Mouse (Mus musculus) T-helper 1 cell (primary cell): ENCODE results near the gene Eif3d.

Experiments used
- in situ Hi-C: fragments of 300-600 bp; cut with MboI, MseI; formaldehyde crosslinking; loops from one replicate; pipeline ENCODE4 v1.15.1; 2025; ENCODE audit warnings: high pct_unique_total_duplicates

The Eif3d gene

DNA sequence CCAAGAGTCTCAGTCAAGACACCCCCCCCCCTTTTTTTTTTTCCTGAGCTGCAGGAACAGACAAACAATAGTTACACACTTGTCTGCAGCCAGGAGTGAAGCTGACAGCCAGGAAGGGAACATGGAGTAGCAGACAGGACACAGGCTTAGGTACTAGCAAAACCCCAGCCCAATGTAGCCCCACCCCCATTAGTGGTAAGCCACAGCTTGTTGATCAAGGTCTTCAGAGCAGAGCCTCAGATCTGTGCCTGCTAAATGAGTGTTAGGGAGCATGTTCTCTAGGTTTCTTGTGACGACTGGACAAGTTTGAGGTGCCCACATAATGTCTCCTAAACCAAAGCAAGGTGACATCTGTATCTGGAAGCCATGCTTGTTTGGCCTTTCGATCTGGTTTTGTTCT, 16.3 kb downstream of the Eif3d start:
- in situ Hi-C loops: no loop called here

DNA sequence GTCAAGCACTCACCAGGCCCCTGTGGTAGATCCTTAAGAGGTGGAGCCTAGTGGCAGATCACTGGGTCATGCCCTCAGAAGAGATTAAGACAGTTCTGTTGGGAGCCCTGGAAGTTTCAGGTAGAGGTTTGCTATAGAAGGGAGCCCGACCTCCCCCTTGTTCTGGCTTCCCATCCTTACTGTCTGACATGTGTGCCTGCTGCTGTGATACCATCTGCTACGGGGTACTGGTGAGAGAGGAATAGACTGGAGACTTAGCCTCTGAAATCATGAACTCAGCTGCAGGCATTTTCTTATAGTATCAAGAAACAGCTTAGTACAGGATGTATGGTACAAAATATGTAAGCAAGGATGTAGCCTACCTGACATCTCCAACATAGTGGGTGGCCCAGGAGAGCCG, 17.7 kb downstream of the Eif3d start:
- in situ Hi-C loops: no loop called here

DNA sequence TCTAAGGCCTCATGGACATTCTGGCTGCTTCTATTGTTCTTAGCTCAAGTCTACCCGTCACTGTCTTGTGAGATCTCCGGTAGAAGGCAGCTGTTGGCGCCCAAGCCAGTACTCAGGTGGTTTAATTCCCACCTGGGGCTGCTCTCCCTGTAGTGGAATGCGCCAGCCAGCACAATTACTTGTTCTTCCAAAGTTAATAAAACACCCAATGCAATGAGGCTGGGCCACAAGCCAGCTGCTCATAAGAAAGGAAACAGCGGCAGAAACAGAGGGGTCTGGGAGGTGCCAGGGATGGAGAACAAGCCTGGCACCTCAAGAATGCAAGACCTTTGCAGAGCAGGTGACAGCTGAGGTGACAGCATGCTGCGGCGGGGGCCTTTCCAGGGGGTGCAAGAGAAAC, 21.6 kb downstream of the Eif3d start:
- in situ Hi-C loops: no loop called here

DNA sequence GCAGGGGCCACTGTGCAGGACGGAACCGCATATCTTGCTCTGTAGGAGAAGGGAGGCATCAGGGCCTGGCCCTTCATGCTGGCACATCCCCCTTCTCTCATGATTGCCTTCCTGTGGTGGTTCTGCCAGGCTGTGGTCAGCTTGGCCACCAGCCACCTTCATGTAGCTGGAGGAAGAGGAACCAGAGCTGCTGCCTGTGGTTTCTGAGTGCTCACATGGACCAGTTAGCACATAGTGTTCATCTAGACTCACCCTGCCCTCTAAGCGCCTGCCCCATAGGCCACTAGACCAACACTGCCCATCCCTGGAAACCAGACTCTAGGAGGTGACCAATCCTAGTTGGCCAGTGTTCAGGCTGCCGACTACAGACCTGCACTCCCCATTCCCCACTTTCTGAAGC, 24.9 kb downstream of the Eif3d start:
- in situ Hi-C loops: no loop called here

DNA sequence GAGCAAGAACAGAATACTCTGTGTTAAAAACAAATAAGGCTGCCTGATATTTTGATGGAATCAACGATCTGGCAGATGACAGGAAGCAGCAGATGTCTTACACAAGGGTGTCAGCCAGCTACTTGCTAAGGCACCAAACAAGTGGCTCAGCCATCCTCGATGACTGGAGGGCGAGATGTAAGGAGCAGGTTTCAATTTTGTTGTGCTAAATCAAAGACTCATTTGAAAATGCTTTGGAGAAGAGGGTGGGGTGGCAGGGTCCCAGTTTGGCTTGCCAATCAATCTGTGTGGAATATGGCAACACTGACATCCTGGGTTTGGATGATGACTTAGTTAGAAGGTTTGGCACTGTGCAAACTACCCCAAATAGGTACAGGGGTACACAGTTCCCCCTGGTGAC, 29.1 kb downstream of the Eif3d start:
- in situ Hi-C loops: loop anchor here (5.0 kb wide), 1 partner anchor 1254 kb away; no protein-coding TSS in a partner anchor

DNA sequence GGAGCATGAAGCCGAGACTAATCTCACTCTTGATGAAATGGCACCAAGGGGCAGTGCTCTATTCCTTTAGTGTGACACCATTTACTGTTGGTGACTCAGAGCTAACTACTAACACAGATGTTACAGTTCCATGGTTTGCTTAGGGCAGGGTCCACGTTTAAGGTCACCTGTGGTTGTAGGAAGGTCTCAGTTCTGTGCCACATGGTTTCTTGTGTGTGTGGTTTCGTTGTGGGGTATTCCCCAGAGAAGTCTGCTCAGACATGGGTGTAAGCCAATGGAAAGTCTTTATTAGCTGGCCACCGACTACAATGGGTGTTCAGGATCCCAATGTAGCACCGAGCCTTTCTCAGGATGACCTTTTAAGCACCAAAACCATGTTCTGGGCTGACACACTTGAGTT, 32.1 kb downstream of the Eif3d start:
- in situ Hi-C loops: loop anchor here (10.0 kb wide), 1 partner anchor 1756 kb away; the partner anchor contains the start of gene Gtpbp1

DNA sequence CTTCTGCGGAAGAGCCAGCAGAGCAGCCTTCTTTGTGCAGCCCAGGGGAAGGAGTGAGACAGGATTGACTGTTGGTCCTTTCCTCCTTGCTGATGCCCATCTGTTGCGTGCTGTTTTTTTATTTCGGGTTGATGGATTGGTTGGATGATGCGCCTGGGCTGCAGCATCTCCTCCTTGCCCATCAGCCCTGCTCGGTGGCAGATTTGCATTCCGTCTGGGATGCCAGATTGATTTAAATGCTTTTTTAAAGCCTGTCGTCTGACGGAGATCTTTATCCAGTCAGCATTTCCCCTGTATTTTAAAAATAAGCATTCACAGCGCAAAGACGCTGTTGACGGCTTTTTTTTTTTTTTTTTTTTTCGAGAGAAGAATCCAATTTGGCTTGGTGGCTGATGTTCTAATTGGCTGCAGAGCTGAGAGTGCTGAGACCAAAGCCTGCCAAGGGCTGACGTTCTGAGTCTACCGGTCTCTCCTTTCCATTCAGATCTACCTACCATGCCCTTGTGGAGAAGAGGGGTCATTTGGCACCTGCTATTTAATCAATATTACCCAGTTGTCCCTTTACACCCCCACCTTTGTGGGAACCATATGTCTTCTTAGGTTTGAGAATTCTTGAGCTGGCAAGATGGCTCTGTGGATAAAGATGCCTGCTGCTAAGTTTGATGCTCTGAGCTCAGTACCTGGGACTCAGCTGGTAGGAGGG, 34.8 kb downstream of the Eif3d start:
- in situ Hi-C loops: loop anchor here (10.0 kb wide), 1 partner anchor 1759 kb away; the partner anchor contains the start of gene Gtpbp1

DNA sequence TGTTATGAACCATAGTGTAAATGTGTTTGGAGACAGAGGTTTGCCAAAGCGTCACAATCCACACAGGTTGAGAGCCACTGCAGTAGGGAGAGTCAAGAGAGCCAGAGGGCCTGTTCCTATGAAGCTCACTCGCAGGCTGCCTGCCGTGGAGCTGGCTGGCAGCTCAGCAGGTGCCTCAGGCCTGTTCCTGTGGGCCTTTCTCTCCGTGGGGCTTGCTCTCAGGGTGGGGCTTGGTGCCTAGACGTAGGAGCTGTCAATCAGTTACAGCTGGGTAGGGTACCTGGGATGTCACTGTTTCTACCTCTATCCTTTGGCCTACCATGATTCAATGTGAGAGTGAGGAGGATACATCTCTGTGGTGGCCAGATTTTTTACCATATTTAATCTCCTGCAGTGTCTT, 35.6 kb downstream of the Eif3d start:
- in situ Hi-C loops: loop anchor here (5.0 to 10.0 kb wide), 2 partner anchors 32 to 1760 kb away; partner anchors contain the start of gene Gtpbp1

DNA sequence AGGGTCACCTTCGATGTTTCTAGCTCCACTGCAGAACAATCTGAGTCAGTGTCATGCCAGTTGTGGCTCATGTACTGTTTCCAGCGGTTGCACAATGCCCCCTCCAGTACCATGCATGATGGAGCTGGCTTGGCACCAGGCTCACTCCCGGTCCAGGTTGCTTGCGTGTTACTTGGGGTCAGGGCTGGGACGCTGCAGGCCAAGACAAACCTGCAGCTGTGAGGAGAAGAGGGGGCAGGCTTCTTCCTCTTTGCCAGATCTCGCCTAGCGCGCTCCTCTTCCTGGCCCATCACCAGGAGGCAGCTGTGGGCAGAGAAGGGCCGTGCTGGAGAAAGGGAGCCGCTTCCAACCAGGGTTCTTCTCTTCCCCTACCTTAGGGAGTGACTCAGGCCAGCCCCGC, 36.3 kb downstream of the Eif3d start:
- in situ Hi-C loops: loop anchor here (5.0 to 10.0 kb wide), 2 partner anchors 33 to 1760 kb away; partner anchors contain the start of gene Gtpbp1

DNA sequence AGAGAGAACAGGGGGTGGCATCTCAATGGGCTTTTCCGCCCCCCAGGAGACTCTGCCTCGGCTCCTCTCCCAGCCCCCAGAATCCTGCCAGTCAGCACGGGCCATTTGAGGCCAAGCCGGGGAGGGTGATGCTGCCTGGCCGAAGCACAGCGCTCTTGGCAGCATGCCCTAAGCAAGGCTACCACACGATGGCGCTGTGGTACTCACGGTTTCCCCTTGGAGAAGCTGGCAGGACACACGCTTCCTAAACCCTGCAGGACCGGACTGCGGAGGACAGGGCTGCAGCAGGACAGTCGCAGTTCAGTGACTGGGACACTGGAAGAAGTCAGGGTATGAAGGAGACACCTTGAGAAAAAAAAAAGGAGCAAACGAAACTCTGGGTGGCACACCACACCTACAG, 36.8 kb downstream of the Eif3d start:
- in situ Hi-C loops: loop anchor here (5.0 to 10.0 kb wide), 2 partner anchors 34 to 1761 kb away; partner anchors contain the start of gene Gtpbp1

DNA sequence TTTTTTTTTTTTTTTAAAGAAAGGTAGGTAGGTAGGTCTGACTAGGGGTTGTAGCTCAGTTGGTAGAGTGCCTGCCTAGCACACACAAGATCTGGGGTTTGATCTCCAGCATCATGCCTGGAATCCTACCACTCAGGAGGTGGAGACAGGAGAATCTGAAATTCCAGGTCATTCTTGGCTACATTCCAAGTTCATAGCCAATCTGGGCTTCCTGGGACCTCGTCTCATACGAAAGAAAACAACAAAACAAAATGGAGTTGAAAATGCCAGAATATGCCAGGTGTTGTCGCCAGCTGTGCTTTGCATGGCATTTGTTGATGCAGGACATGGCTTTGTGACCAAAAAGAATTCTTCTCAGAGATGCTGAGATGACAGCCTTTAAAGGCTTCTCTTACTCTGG, 37.4 kb downstream of the Eif3d start:
- in situ Hi-C loops: loop anchor here (5.0 to 10.0 kb wide), 2 partner anchors 34 to 1762 kb away; partner anchors contain the start of gene Gtpbp1

DNA sequence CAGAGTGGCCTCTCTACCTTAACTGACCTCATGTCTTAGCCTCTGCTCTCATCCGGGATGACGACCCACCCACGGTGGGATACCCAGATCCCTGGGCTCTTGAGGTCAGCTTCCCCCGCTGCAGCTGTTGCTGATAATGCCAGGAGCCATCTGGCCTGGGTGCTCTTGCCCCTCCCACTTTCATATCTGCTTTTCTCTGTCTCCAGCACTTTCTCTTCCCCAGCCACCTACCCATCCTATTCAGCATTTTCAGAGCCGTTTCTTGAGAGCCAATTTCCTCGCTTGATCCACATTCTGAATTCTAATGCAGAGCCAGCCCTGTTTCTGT, 39.0 kb downstream of the Eif3d start:
- in situ Hi-C loops: loop anchor here (5.0 to 10.0 kb wide), 2 partner anchors 36 to 1763 kb away; partner anchors contain the start of gene Gtpbp1

DNA sequence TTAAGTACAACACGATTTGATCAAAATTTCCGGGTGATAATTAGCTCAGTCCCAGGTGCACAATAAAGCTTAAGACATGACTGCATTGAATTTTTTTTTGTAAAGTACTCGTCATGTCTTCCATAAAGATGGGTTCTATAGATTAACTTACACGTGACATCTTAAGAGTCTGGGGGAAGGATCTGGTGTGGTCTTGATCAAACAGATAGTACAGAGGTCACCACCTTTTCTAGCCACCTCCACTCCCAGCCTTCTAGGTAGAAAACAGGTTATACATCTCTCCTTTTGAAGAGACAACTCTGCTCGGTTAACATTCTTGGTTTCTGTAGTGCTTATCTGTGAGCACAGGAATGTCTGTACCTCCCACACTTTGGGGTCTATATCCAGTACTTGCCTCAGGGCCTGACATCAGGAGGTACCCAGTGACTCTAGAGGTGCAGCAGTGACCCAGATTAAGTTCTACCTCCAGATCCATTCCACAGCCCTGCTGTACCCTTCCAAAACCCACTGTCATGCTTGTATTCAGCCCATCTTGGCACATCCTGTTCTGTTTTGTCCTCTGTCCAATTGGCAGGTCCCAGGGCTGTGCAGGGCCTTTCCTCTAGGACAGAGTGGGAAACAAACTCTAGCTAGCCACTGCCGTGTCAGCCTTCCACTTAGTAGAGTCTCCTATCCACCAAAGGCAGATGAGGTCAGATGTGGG, 39.5 kb downstream of the Eif3d start:
- in situ Hi-C loops: loop anchor here (5.0 to 10.0 kb wide), 2 partner anchors 36 to 1764 kb away; partner anchors contain the start of gene Gtpbp1

DNA sequence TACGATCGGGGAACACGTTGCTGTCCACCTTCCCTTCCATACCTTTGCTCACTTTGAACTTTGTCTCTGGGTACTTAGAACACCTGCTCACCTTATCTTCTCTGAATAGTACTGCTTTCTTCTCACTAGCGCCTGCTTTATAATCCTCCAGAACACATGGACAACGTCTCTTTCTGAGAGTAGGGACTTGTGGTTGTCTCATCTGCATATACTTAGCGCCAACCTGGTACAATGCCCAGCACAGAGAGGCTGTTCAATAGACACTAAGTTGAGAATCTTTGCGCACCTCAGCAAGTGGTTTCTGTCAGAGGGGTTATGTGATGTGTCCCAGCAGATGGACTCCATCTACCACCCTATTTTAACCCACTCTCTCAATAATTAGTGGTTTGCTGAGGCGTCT, 40.8 kb downstream of the Eif3d start:
- in situ Hi-C loops: loop anchor here (5.0 to 10.0 kb wide), 2 partner anchors 37 to 1765 kb away; partner anchors contain the start of gene Gtpbp1

DNA sequence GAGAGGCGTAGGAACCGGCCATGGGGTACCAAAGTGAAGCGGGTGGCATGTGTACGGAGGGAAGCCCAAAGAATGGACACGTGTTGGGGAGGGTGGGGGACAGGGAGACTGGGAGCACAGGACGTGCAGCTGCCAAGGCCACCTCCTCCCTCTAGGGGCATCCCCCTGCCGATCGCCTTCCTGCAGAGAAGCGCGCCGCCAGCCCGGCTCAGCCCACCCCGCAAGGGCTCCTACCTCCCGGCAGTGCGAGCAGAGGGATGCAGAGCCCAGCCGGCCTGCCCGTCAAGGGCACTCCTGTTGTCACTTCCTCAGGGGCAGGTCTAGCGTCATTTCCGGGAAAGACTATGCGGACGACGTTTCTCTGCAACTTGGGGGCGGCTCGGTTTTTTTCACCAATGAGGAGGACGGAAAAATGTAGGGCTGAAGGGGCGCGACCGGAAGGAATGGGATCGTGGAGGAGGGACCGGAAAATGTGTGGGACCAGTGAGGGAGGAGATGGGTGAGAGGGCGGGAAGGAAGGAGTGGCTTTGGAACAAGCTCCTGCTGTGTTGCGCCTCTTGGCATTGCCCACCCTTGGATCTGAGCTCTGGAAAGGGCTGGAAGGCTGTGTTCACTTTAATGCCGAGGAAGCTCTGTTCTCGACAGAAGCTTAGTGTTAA, 41.8 kb downstream of the Eif3d start, which contains the start of gene Txn2:
Gene Txn2 (minus strand): TSS at position 334 of the 659 bp plus-strand sequence.
- in situ Hi-C loops: no loop called here

DNA sequence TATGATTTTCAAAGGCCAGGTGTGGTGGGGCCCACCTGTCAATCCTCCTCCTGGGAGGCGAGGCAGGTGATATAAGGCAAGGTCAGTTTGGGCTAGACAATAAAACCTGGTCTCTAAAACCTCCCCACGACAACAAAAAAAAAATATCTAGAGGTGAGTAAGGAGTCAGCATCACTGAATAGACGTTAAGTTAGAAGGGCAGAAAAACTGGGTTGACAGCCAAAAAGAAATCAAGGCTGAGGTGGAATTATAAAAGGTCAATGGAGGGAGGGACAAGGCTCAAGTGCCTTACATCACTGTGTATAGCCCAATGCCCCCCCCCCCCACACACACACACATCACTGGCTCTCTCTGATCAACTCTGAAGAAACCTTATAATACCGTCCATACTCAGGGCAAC, 42.5 kb downstream of the Eif3d start:
- in situ Hi-C loops: no loop called here

DNA sequence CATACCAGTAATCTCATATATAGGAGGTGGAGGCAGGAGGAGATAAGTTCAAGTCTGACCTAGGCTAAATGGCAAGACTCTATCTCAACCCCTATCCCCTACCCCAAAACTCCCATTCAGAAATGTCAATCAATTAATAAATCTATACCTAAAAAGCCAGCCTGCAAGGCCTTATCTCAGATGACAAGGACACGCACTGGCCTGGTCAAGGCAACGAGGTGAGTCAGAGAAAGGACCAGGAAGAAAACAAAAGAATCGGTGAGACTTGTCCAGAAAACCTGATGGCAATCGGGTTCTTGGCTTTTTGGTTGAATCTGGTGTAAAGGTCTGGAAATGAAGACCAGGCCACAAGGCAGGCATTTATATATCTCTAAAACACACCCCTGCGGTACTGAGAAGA, 43.7 kb downstream of the Eif3d start:
- in situ Hi-C loops: no loop called here

DNA sequence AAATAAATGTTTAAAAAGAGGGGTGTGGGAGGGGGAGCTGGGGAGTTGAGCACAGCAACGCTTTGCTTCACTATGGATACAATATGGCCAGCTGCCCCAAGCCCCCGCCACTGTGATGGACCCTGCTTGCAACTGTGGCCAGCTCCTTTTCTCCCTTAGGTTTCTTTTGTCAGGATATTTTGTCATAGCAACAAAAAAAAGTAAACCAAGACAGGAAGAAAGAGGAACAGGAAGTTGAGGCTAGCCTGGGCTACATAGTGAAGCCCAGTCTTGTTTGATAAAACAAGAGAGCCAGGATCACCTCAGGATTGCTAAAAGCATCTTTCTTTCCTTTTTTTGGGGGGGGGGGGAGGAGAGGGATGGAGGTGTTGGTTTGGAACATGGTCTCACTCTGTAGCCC, 45.4 kb downstream of the Eif3d start:
- in situ Hi-C loops: no loop called here

DNA sequence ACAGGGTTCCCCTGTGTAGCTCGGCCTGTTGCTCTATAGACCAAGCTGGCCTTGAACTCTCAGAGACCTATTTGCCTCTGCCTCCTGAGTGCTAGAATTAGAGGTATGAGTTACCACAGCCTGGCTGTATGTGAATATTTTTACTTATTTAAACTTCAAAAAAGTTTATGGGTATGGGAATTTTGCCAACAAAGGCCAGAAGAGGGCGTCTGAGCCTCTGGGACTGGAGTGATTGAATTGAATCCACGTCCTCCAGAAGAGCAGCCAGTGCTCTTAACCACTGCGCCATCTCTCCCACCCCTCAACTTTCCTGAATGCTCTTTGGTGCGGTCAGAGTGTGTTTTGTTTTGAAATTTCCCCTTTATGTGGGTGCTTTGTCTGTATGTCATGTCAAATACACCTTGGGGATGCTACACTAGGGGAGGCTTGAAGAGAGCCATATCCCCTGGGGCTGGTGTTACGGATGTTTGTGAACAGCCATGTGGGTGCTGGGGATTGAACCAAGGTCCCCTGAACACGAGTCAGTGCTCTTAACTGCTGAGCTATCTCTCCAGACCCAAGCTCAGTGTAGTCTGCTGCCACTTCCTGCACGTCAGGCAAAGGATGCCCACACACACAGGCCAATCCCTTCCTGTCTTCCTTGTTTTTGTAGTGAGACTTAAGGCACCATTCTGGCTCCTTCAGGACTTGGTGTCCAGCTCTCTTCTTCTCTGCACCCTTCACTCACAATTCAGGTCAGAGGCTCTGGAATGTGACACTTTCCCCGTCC, 47.2 kb downstream of the Eif3d start:
- in situ Hi-C loops: no loop called here

DNA sequence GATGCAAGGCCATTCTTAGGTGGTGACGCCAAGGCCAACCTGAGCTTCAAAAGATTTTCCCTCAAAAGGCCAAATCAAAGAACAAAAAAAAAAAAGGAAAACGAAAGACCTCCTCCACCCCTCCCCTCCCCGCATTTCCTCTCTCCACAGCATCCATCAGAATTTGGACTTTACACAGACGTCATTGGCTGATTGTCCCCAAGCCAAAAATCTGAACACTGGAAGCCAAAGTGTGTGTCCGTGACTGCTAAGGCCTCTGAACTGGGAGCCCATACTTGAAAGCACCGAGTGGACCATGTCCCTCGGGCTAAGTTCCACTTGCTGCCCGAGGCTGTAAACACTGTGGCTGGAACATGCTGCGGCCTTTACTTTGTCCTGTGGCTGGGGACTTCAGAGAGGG, 47.9 kb downstream of the Eif3d start:
- in situ Hi-C loops: no loop called here

DNA sequence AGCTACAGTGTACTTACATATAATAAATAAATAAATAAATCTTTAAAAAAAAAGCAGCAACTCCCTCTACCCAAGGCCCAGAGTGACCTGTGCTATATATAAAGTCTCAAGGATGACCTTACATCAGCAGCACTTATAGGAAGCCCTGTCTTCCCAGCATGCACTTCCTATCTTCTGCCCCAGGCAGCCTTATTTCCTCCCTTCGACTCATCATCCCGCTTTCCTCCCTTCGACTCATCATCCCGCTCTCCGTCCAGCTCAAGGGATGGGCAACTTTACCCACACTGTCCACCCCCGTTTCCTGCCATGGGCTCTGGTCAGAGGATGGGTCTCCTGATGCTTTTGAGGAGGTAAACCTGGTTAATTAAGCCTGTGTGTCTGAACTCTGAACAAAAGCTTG, 49.0 kb downstream of the Eif3d start:
- in situ Hi-C loops: no loop called here
